Mouse (Mus musculus) lung, adult 2 months (tissue): ENCODE data around the gene Nup43.

Experiments used
- CTCF ChIP-seq: fragments of 200-500 bp; IDR thresholded peaks from 2 replicates; pipeline ENCODE4 v1.5.1; 2011; ENCODE audit warnings: mild to moderate bottlenecking, low read length, control low read depth; ENCODE audit not compliant: insufficient read depth
- POLR2A ChIP-seq: fragments of 200-500 bp; IDR thresholded peaks from 2 replicates; pipeline ENCODE4 v1.6.1; 2011; ENCODE audit warnings: low read depth, mild to moderate bottlenecking, control low read depth, low read length, borderline replicate concordance; ENCODE audit errors: extremely low read depth

- TF ChIP-seq CTCF (no peak), POLR2A (no peak)
Measured at GRCm38 (mm10) chr10:7620723-7621122, 46.6 kb upstream of the Nup43 start.
